Mouse (Mus musculus): ENCODE measurements at regions not wholly inside any gene's neighbourhood (a gene's known extent, or its start where the extent isn't known, plus 50 kb on each side); places are given as distances from the start of the nearest gene placed in this dataset.

GRCm38 (mm10) chr8:103911287-103912015 lies 190.0 kb upstream of the Cdh5 start:
- Histone ChIP-seq H3K4me1 (ENCODE audit: control insufficient read depth, insufficient read depth, low read length) (no peaks in the 10 kb centered on the region), H3K4me3 (ENCODE audit: insufficient read depth, low read length) (no peak overlapping the region), H3K27ac (ENCODE audit: insufficient read depth, low read length) (no peak overlapping the region)
- TF ChIP-seq POLR2A (IDR thresholded peaks at IDR 0.05; ENCODE audit: extremely low read depth, insufficient read depth, low read length) (no peak), CTCF (IDR thresholded peaks at IDR 0.05; ENCODE audit: extremely low read depth, insufficient read depth, low read length) (no peak)

- Histone ChIP-seq H3K4me1 (ENCODE audit: control insufficient read depth, insufficient read depth, low read length) (no peaks in the 10 kb centered on the region), H3K4me3 (ENCODE audit: insufficient read depth, low read length) (no peak overlapping the region), H3K27ac (ENCODE audit: insufficient read depth, low read length) (no peak overlapping the region)
- no peak for TF ChIP-seq CTCF (IDR thresholded peaks at IDR 0.05; ENCODE audit: extremely low read depth, insufficient read depth, low read length)
- TF ChIP-seq POLR2A (IDR thresholded peaks at IDR 0.05; ENCODE audit: extremely low read depth, insufficient read depth, low read length) = no peak
These were observed 188.2 kb upstream of the Cdh5 start for GRCm38 (mm10) chr8:103912983-103913926.

- Histone ChIP-seq H3K4me1 (ENCODE audit: control insufficient read depth, insufficient read depth, low read length) (no peaks in the 10 kb centered on the region), H3K27ac (ENCODE audit: insufficient read depth, low read length) (no peak overlapping the region), H3K4me3 (ENCODE audit: insufficient read depth, low read length) (no peak overlapping the region)
- peak; percentile 53 for TF ChIP-seq CTCF (IDR thresholded peaks at IDR 0.05; ENCODE audit: extremely low read depth, insufficient read depth, low read length)
- TF ChIP-seq POLR2A (IDR thresholded peaks at IDR 0.05; ENCODE audit: extremely low read depth, insufficient read depth, low read length) = no peak
These were observed 187.3 kb upstream of the Cdh5 start for GRCm38 (mm10) chr8:103913927-103914640.

GRCm38 (mm10) chr8:103919324-103919723 lies 182.1 kb upstream of the Cdh5 start:
- H3K27ac ChIP-seq (ENCODE audit: insufficient read depth, low read length) = no peak overlapping the region
- H3K4me3 ChIP-seq (ENCODE audit: insufficient read depth, low read length) = no peak overlapping the region
- H3K4me1 ChIP-seq (ENCODE audit: control insufficient read depth, insufficient read depth, low read length) = no peaks in the 10 kb centered on the region
- TF ChIP-seq CTCF (IDR thresholded peaks at IDR 0.05; ENCODE audit: extremely low read depth, insufficient read depth, low read length) (no peak), POLR2A (IDR thresholded peaks at IDR 0.05; ENCODE audit: extremely low read depth, insufficient read depth, low read length) (no peak)

GRCm38 (mm10) chr8:103921621-103922020 lies 179.8 kb upstream of the Cdh5 start:
- no peak overlapping the region for H3K4me3 ChIP-seq (ENCODE audit: insufficient read depth, low read length)
- TF ChIP-seq POLR2A (IDR thresholded peaks at IDR 0.05; ENCODE audit: extremely low read depth, insufficient read depth, low read length) = no peak
- no peak for TF ChIP-seq CTCF (IDR thresholded peaks at IDR 0.05; ENCODE audit: extremely low read depth, insufficient read depth, low read length)
- H3K4me1 ChIP-seq (ENCODE audit: control insufficient read depth, insufficient read depth, low read length) = no peaks in the 10 kb centered on the region
- H3K27ac ChIP-seq (ENCODE audit: insufficient read depth, low read length) = no peak overlapping the region

- TF ChIP-seq CTCF (IDR thresholded peaks at IDR 0.05; ENCODE audit: extremely low read depth, insufficient read depth, low read length) (no peak), POLR2A (IDR thresholded peaks at IDR 0.05; ENCODE audit: extremely low read depth, insufficient read depth, low read length) (no peak)
- H3K4me3 ChIP-seq (ENCODE audit: insufficient read depth, low read length) = no peak overlapping the region
- no peak overlapping the region for H3K27ac ChIP-seq (ENCODE audit: insufficient read depth, low read length)
- H3K4me1 ChIP-seq (ENCODE audit: control insufficient read depth, insufficient read depth, low read length) = no peaks in the 10 kb centered on the region
These were observed 178.7 kb upstream of the Cdh5 start for GRCm38 (mm10) chr8:103922746-103923145.

- TF ChIP-seq CTCF (IDR thresholded peaks at IDR 0.05; ENCODE audit: extremely low read depth, insufficient read depth, low read length) = no peak
- no peak for TF ChIP-seq POLR2A (IDR thresholded peaks at IDR 0.05; ENCODE audit: extremely low read depth, insufficient read depth, low read length)
- Histone ChIP-seq H3K4me3 (ENCODE audit: insufficient read depth, low read length) (no peak overlapping the region), H3K27ac (ENCODE audit: insufficient read depth, low read length) (no peak overlapping the region), H3K4me1 (ENCODE audit: control insufficient read depth, insufficient read depth, low read length) (no peaks in the 10 kb centered on the region)
These were observed 168.7 kb upstream of the Cdh5 start for GRCm38 (mm10) chr8:103932681-103933080.

- no peak overlapping the region for H3K4me3 ChIP-seq (ENCODE audit: insufficient read depth, low read length)
- H3K27ac ChIP-seq (ENCODE audit: insufficient read depth, low read length) = no peak overlapping the region
- H3K4me1 ChIP-seq (ENCODE audit: control insufficient read depth, insufficient read depth, low read length) = no peaks in the 10 kb centered on the region; the same call in 1 of the 2 replicates
- TF ChIP-seq POLR2A (IDR thresholded peaks at IDR 0.05; ENCODE audit: extremely low read depth, insufficient read depth, low read length) = no peak
- no peak for TF ChIP-seq CTCF (IDR thresholded peaks at IDR 0.05; ENCODE audit: extremely low read depth, insufficient read depth, low read length)
These were observed 164.9 kb upstream of the Cdh5 start for GRCm38 (mm10) chr8:103936491-103936890.
